Mouse (Mus musculus) liver, embryonic 16.5 days (tissue): ENCODE measurements around the gene Crip1. TPM values are rescaled to one million over a fixed set of nuclear protein-coding genes. Genes with fewer than 3 reads are reported as not detected.
A peak's percentile ranks its signal among the peaks of the same experiment; 100 is the strongest.

Experiments used
- ATAC-seq: fragments of 200-750 bp; cut with Nextera tagmentation; 2 replicates; pipeline ENCODE4 v1.8.0; 2017; ENCODE audit warnings: low read depth, mild to moderate bottlenecking, moderate number of reproducible peaks, moderate library complexity
- H3K27ac ChIP-seq: fragments of 300-500 bp; sonication (generic); 2 replicates; pipeline ENCODE4 v1.5.1; 2014; ENCODE audit warnings: mild to moderate bottlenecking, low read length
- H3K27me3 ChIP-seq: fragments of 300-500 bp; sonication (generic); 2 replicates; pipeline ENCODE4 v1.6.1; 2014; ENCODE audit warnings: low read depth, low read length, mixed read lengths; ENCODE audit not compliant: control insufficient read depth, insufficient read depth
- H3K36me3 ChIP-seq: fragments of 300-500 bp; sonication (generic); 2 replicates; pipeline ENCODE4 v1.6.1; 2014; ENCODE audit warnings: mild to moderate bottlenecking; ENCODE audit not compliant: control insufficient read depth, insufficient read depth
- H3K4me1 ChIP-seq: fragments of 300-500 bp; sonication (generic); 2 replicates; pipeline ENCODE4 v1.6.1; 2014; ENCODE audit warnings: low read depth, low read length, mixed read lengths; ENCODE audit not compliant: control insufficient read depth
- H3K4me2 ChIP-seq: fragments of 300-500 bp; sonication (generic); 2 replicates; pipeline ENCODE4 v1.6.1; 2014; ENCODE audit warnings: low read depth, low read length, mixed read lengths
- H3K4me3 ChIP-seq: fragments of 300-500 bp; sonication (generic); 2 replicates; pipeline ENCODE4 v1.5.1; 2014; ENCODE audit warnings: low read depth, mild to moderate bottlenecking, low read length
- H3K9ac ChIP-seq: fragments of 300-500 bp; sonication (generic); 2 replicates; pipeline ENCODE4 v1.6.1; 2014; ENCODE audit warnings: low read depth, low read length
- H3K9me3 ChIP-seq: fragments of 300-500 bp; sonication (generic); replicated peaks from 2 replicates; pipeline ENCODE4 v1.6.1; 2016; ENCODE audit warnings: low read length; ENCODE audit not compliant: control insufficient read depth
- WGBS: fragments of 180-500 bp; shearing (Covaris S2); extraction: QIAGEN DNeasy Blood & Tissue Kit; methylation state at CpG from one replicate; pipeline ENCODE4 v1.1.7; 2014; ENCODE audit not compliant: insufficient replicate concordance; 5-methylcytosine and 5-hydroxymethylcytosine counted together
- polyA plus RNA-seq: library from polyadenylated mRNA; unstranded; fragments of >200 nt; fragmentation: Nextera tagmentation; extraction: Ambion mirVana; gene quantifications from 2 replicates; pipeline ENCODE4 v1.2.1, GENCODE M21; 2015

The Crip1 gene
- polyA plus RNA-seq, 1 experiment from 2014 or later = 102 TPM

DNA sequence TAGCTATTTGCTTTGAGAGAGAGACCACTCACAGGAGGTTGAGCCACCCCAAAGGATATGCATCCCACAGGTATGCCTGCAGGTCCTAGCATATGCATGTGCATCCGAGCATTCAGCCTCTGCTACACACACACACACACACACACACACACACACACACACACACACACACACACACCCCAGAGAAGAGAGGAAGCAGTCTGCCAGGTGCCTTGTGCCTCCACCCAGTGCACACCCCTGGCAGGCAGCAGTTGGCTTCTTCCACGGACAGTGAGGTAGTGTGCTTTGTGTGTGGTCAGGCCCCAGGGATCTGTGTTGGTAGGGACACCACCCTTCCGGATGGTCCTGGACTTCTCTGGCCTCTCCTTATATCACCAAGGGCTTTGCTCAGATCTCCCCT, 3.8 kb downstream of the Crip1 start:
- no peaks in the 10 kb centered on the region for H3K36me3 ChIP-seq
- H3K9me3 ChIP-seq = no peaks in the 10 kb centered on the region
- H3K4me1 ChIP-seq = peaks cover 49% of the 10 kb centered on the region
- H3K4me3 ChIP-seq = no peak overlapping the region
- H3K4me2 ChIP-seq = no peak overlapping the region
- H3K9ac ChIP-seq = no peak overlapping the region
- H3K27ac ChIP-seq = no peak overlapping the region
- no peak for ATAC-seq
- WGBS = 48% methylated on average over 3 of the region's 3 CpGs
- H3K27me3 ChIP-seq = peaks cover 43% of the 10 kb centered on the region

- no peak for ATAC-seq
- H3K9me3 ChIP-seq = no peaks in the 10 kb centered on the region
- H3K4me2 ChIP-seq = no peak overlapping the region
- no peaks in the 10 kb centered on the region for H3K36me3 ChIP-seq
- 41% methylated on average over 4 of the region's 4 CpGs for WGBS
- H3K4me1 ChIP-seq = peaks cover 56% of the 10 kb centered on the region
- no peak overlapping the region for H3K9ac ChIP-seq
- H3K27me3 ChIP-seq = peaks cover 43% of the 10 kb centered on the region
- no peak overlapping the region for H3K27ac ChIP-seq
- H3K4me3 ChIP-seq = no peak overlapping the region
Measured at GRCm38 (mm10) chr12:113150591-113150990, 4.5 kb downstream of the Crip1 start.

DNA sequence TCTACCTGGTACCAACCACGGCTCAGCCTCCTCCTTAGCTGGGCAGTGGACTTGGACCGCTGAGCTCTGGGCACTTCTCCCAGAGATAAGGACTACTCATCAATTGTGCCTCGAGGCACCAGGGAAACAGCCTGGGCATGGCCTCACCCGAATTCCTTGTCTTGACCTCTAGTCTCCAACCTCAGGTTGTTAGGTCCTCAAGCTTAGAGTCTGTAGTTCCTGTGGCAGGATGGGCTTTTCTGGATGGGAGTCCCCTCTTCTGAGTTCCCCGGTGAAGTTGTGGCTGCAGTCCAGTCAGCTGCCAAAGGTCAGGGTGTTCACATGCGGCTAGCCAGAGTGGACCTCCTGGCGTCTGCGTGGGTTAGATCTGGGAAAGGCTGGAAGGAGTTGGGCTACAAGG, 4.9 kb downstream of the Crip1 start:
- Histone ChIP-seq H3K4me1 (peaks cover 56% of the 10 kb centered on the region), H3K4me3 (no peak overlapping the region)

DNA sequence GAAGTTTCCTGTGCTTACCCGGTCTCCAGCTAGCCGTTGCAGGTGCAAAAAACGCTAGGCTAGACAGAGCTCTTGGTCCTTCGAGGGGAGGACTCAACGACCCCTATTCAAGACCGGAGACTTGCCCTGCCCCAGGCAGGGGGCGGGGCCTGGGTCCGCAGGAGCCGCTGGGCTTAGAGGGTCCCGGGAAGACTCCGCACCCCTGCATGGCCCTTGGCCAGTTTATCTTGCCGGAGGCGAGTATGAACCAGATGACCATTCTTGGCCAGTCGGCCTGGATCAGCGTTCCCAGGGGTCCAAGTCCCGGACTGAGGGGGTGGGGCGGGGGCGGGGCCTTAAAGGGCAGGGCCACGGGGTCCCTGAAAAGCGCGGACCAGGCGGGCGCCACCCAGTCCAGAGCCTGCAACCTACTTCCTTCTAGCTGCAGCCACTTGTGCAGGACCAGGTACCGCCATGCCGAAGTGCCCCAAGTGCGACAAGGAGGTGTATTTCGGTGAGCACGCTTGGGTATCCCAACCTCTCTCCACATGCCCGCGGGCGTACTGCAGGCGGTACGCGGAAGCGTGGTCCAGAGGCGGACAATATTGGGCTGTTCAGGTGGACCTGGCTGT, 5.7 kb downstream of the Crip1 start:
- H3K9ac ChIP-seq = peak overlapping the region; percentile 58
- no peaks in the 10 kb centered on the region for H3K9me3 ChIP-seq
- peaks cover 39% of the 10 kb centered on the region for H3K27me3 ChIP-seq
- peaks cover 51% of the 10 kb centered on the region for H3K4me1 ChIP-seq
- H3K4me2 ChIP-seq = peak overlapping the region; percentile 78
- ATAC-seq = no peak
- peak overlapping the region; percentile 57 for H3K4me3 ChIP-seq
- H3K36me3 ChIP-seq = no peaks in the 10 kb centered on the region
- no peak overlapping the region for H3K27ac ChIP-seq
- WGBS = under 1% methylated on average over 36 of the region's 36 CpGs

More for the DNA sequence above, 4.9 kb downstream of the Crip1 start:
- Histone ChIP-seq H3K9ac (no peak overlapping the region), H3K27ac (no peak overlapping the region), H3K36me3 (no peaks in the 10 kb centered on the region), H3K4me2 (peak overlapping the region; percentile 78; the same call in 1 of the 2 replicates), H3K27me3 (peaks cover 43% of the 10 kb centered on the region), H3K9me3 (no peaks in the 10 kb centered on the region)
- no peak for ATAC-seq
- 47% methylated on average over 8 of the region's 8 CpGs for WGBS

DNA sequence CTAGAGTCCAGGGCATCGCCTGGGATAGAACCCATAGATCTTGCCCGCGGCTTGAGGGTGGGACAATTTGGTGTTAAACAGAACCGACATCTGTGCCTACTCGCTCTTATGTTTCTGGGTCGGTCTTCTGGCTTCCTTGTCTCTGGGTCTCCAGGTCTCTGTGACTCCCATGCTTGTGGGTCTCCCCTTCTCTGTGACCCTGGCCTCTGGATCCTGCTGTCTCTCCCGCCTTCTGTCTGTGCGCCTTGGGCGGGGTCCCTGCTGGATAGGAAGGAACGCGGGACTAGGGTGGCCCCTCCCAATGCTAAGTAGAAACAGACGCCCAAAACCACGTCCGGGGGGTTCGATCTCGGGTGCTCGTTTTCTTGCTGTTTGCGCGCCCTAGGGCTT, 6.2 kb downstream of the Crip1 start:
- no peaks in the 10 kb centered on the region for H3K36me3 ChIP-seq
- no peak for ATAC-seq

GRCm38 (mm10) chr12:113152991-113153525, 6.9 kb downstream of the Crip1 start:
- Histone ChIP-seq H3K9ac (no peak overlapping the region), H3K4me1 (peaks cover 48% of the 10 kb centered on the region), H3K4me2 (no peak overlapping the region), H3K27me3 (peaks cover 32% of the 10 kb centered on the region), H3K27ac (no peak overlapping the region), H3K4me3 (no peak overlapping the region), H3K9me3 (no peaks in the 10 kb centered on the region), H3K36me3 (no peaks in the 10 kb centered on the region)
- no peak for ATAC-seq
- WGBS = 78% methylated on average over 6 of the region's 6 CpGs

More for the DNA sequence above, 6.2 kb downstream of the Crip1 start:
- H3K4me1 ChIP-seq = peaks cover 52% of the 10 kb centered on the region
- WGBS = 5% methylated on average over 19 of the region's 19 CpGs
- H3K4me2 ChIP-seq = peak overlapping the region; percentile 78
- H3K4me3 ChIP-seq = peak overlapping the region; percentile 57
- H3K9me3 ChIP-seq = no peaks in the 10 kb centered on the region
- H3K27ac ChIP-seq = no peak overlapping the region
- H3K9ac ChIP-seq = peak overlapping the region; percentile 58
- H3K27me3 ChIP-seq = peaks cover 34% of the 10 kb centered on the region

- Histone ChIP-seq H3K4me2 (no peak overlapping the region), H3K4me3 (no peak overlapping the region), H3K36me3 (no peaks in the 10 kb centered on the region), H3K27ac (no peak overlapping the region), H3K9ac (no peak overlapping the region), H3K27me3 (peaks cover 29% of the 10 kb centered on the region), H3K9me3 (no peaks in the 10 kb centered on the region), H3K4me1 (peaks cover 40% of the 10 kb centered on the region)
- WGBS = 82% methylated on average over 7 of the region's 7 CpGs
- no peak for ATAC-seq
Measured at GRCm38 (mm10) chr12:113153971-113154370, 7.9 kb downstream of the Crip1 start.

GRCm38 (mm10) chr12:113154747-113155075, 8.6 kb downstream of the Crip1 start:
- H3K4me3 ChIP-seq = peak overlapping the region; percentile 60
- no peaks in the 10 kb centered on the region for H3K36me3 ChIP-seq
- peaks cover 24% of the 10 kb centered on the region for H3K27me3 ChIP-seq
- no peak overlapping the region for H3K9ac ChIP-seq
- H3K4me1 ChIP-seq = peaks cover 38% of the 10 kb centered on the region
- 73% methylated on average over 6 of the region's 6 CpGs for WGBS
- H3K27ac ChIP-seq = no peak overlapping the region
- no peaks in the 10 kb centered on the region for H3K9me3 ChIP-seq
- no peak for ATAC-seq
- peak overlapping the region; percentile 94 for H3K4me2 ChIP-seq

- H3K36me3 ChIP-seq = no peaks in the 10 kb centered on the region
- peak overlapping the region; percentile 94 for H3K4me2 ChIP-seq
- H3K9me3 ChIP-seq = no peaks in the 10 kb centered on the region
- ATAC-seq = no peak
- H3K9ac ChIP-seq = peak overlapping the region; percentile 57
- H3K4me3 ChIP-seq = peak overlapping the region; percentile 60
- 6% methylated on average over 32 of the region's 32 CpGs for WGBS
- H3K27ac ChIP-seq = peak overlapping the region; percentile 64
- H3K27me3 ChIP-seq = peaks cover 24% of the 10 kb centered on the region
- peaks cover 38% of the 10 kb centered on the region for H3K4me1 ChIP-seq
Measured at GRCm38 (mm10) chr12:113155076-113155771, 9.1 kb downstream of the Crip1 start.
